Mouse (Mus musculus): ENCODE data around the gene Il10rb.
A peak's percentile ranks its signal among the peaks of the same experiment; 100 is the strongest.

The Il10rb gene

GRCm38 (mm10) chr16:91450137-91451064 is 44.4 kb downstream of the Il10rb start:
- DNase-seq (ENCODE audit: low spot score) = no peak

DNA sequence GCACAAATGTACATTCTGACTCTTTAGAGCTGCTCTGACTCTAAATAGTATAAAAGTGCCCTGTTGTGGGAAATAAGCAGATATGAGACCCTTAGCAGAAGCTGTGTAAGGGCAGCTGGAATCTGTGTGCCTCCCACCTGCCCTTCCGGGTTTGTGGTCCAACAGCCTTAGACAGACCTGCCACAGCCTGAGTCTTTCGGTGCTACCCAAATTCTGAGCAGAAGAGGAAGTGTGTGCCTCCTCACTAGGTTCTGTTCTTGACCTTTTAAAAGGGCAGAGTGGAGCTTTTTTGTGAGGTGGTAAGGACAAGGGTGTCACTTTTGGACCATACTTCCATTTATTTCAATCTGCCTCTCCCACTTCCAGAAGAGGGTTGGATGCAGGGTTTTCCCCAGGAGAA is 46.0 kb downstream of the Il10rb start:
- DNase-seq (ENCODE audit: low spot score) = no peak

- no peak for DNase-seq (ENCODE audit: low spot score)
Observed at GRCm38 (mm10) chr16:91452363-91452896, 46.5 kb downstream of the Il10rb start.

DNA sequence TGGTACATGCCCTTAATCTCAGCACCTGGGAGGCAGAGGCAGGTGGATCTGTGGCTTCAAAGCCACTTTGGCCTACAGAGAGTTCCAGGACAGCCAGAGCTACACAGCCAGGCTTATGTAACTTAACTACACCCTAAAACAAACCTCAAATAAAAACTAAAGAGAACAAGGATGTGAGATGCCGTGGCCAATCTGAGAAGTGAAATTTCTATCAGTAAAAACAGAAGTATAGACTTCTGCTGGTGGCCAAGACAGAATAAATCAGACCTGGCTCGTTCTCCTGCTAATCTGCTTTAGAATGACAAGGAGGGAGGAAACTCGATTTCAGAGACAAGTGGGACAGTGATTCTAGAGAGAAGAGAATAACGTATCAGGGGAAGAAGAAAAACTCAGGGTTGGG is 49.9 kb downstream of the Il10rb start:
- DNase-seq (ENCODE audit: low spot score) = no peak

- DNase-seq (ENCODE audit: low spot score) = no peak
Observed at GRCm38 (mm10) chr16:91458301-91458746, 52.4 kb downstream of the Il10rb start.

DNA sequence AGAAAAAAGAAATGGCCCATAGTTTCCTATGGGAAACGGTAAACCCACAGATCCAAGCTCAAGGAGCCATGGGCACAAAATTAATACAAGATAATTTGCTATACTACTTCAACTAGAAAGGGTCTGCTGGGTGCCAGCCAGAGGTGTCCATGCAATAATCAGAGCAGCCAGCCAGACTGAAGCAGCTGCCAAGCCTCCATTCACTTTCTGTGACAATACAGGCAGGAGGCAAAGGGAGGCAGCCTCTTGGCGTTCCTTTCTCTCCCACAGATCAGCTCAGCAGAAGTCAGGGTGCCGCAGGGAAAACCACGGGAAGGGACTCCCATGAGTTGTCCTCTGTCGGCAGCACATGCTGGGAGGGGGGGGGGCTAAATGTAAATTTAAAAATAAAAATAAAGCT is 53.0 kb downstream of the Il10rb start:
- DNase-seq (ENCODE audit: low spot score) = no peak

GRCm38 (mm10) chr16:91459396-91459795 is 53.4 kb downstream of the Il10rb start:
- DNase-seq (ENCODE audit: low spot score) = no peak

GRCm38 (mm10) chr16:91459841-91460370 is 53.9 kb downstream of the Il10rb start:
- DNase-seq (ENCODE audit: low spot score) = no peak

DNA sequence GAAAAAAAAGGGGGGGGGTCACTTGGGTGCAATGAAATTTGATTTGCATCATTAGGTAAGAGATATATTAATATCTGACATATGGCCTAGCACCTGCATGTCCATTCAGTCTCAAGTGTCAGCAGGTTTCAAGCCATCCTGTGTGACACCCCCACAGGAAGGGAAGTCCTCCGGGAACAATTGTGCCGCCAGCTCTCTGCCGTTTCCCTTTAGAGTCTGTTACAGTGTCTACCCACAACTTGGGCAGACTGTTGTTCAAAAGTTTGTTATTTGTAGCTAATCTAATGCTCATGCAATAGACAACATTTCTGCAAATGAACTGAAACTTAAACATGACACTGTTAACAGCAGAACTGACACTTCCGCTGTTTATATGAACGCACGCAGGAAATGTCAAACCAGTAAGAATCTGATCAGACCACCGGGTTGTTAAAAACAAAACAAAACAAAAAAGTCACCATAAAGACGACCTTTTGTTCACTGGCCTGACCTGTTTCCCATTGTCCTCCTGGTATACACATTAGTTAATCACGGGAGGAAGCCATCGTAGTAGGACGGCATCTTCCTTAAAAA is 55.2 kb downstream of the Il10rb start:
- DNase-seq (ENCODE audit: low spot score) = no peak

- no peak for DNase-seq (ENCODE audit: low spot score)
Observed at GRCm38 (mm10) chr16:91461773-91462181, 55.8 kb downstream of the Il10rb start.

GRCm38 (mm10) chr16:91462644-91463043 is 56.7 kb downstream of the Il10rb start:
- DNase-seq (ENCODE audit: low spot score) = no peak

DNA sequence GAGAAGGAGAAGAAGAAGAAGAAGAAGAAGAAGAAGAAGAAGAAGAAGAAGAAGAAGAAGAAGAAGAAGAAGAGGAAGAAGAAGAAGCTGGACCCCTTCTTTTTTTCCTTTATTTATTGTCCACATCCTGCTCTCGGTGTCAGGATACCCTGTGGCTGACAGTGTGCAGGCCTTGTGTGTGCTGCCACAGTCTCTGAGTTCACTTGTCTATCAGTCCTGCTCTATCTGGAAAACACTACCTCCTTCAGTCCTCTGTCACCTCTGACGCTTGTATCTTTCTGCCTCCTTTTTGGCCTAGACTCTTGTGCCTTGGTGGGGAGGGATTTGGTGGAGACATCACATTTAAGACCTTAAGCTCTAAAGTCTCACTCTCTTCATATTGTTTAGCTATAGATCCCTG is 57.4 kb downstream of the Il10rb start:
- no peak for DNase-seq (ENCODE audit: low spot score)

DNA sequence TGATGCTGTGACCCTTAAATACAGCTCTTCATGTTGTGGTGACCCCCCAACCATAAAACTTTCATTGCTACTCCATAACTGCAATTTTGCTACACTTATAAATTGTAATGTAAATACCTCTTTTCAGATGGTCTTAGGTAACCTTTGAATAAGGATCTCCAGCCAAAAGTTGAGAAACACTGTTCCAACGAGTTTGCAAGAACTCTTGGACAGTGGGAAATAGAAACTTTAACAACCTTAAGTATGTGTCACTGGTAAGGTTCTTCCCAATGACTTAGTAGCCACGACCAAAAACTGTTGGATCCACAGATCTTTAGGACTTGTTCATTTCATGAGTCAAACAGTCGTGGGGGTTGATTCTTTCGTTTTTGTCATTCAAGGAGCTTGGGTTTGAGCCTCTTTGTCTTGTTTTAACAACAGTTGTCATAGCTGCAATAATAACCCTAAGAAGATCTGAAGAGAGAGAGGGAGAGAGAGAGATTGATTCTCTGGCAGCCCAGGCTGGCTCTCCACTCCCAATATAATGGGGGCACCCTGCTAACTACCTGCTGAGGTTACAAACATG is 58.0 kb downstream of the Il10rb start:
- DNase-seq (ENCODE audit: low spot score) = no peak

- peak; percentile 93 for DNase-seq (ENCODE audit: low spot score)
Observed at GRCm38 (mm10) chr16:91464594-91465504, 58.9 kb downstream of the Il10rb start.

DNA sequence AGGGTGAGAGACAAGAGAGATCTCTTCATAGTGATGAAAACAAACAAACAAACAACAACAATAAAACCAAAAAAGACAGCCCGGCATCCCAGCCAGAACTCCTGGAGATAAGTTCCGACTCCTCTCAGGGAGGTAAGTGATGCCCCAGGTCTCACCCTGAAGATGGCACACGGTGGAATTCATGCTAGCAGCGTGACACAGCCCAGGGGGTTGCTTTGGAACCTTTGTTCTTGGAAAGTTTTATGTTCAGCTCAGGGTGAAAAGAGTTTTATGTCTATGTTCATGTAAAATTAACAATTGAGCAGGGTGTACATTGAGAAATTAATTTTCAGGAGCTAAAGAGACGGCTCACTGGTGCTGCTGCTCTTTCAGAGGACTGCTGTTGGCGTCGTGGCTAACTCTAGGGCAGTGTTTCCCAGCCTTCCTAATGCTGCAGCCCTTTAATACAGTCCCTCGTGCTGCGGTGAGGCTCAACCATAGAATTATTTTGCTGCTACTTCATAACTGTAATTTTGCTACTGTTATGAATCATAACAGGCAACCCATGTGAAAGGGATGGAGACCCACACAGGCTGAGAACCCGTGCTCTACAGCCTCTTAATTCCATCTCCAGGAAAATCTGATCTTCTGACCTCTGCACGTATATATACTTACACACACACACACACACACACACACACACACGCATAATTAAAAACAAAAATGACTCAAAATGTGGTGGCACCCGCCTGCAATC is 59.7 kb downstream of the Il10rb start:
- DNase-seq (ENCODE audit: low spot score) = no peak

- DNase-seq (ENCODE audit: low spot score) = peak; percentile 63
Observed at GRCm38 (mm10) chr16:91466566-91466965, 60.6 kb downstream of the Il10rb start.

DNA sequence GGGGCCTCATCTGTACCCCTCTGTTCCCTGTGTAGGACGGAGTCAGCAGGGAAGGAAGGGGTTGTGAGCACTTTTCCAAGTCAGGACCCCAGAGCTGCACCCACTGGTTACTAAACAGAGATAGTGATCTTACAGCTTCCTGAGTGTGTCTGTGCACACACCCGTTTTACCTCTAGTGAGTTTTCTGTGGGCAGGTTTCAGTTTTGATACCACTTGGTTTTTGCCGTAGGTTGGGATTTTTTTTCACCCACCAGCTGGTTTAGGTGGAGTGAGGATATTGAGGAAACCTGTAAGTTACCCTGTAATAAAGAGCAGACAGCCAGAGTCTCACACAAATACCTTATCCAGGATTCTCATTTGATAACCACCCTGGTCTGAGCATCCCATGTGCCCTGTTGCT is 64.5 kb downstream of the Il10rb start:
- DNase-seq (ENCODE audit: low spot score) = no peak

GRCm38 (mm10) chr16:91471481-91471880 is 65.5 kb downstream of the Il10rb start:
- DNase-seq (ENCODE audit: low spot score) = no peak
